Mouse (Mus musculus): ENCODE data around the gene Mtfr2. TPM values are rescaled to one million over a fixed set of nuclear protein-coding genes. Genes with fewer than 3 reads are reported as not detected.

Mtfr2 gene
- total RNA-seq, 2 experiments from 2014 or later, result 7.7 to 32.5 TPM

- ATAC-seq (replicated peaks; ENCODE audit: low FRiP score, low TSS enrichment, poor library complexity, severe bottlenecking), result no peak
Measured at GRCm38 (mm10) chr10:20372046-20372445, 24.5 kb downstream of the Mtfr2 start.

GRCm38 (mm10) chr10:20377621-20378020 is 30.1 kb downstream of the Mtfr2 start:
- no peak for ATAC-seq (replicated peaks; ENCODE audit: low FRiP score, low TSS enrichment, poor library complexity, severe bottlenecking)

- no peak for ATAC-seq (replicated peaks; ENCODE audit: low FRiP score, low TSS enrichment, poor library complexity, severe bottlenecking)
Measured at GRCm38 (mm10) chr10:20379071-20379735, 31.6 kb downstream of the Mtfr2 start.

GRCm38 (mm10) chr10:20380798-20381197 is 33.2 kb downstream of the Mtfr2 start:
- ATAC-seq (replicated peaks; ENCODE audit: low FRiP score, low TSS enrichment, poor library complexity, severe bottlenecking), result no peak

GRCm38 (mm10) chr10:20381352-20381751 is 33.8 kb downstream of the Mtfr2 start:
- no peak for ATAC-seq (replicated peaks; ENCODE audit: low FRiP score, low TSS enrichment, poor library complexity, severe bottlenecking)

GRCm38 (mm10) chr10:20382807-20383419 is 35.3 kb downstream of the Mtfr2 start:
- no peak for ATAC-seq (replicated peaks; ENCODE audit: low FRiP score, low TSS enrichment, poor library complexity, severe bottlenecking)

GRCm38 (mm10) chr10:20390568-20390967 is 43.0 kb downstream of the Mtfr2 start:
- ATAC-seq (replicated peaks; ENCODE audit: low FRiP score, low TSS enrichment, poor library complexity, severe bottlenecking), result no peak

GRCm38 (mm10) chr10:20394815-20395214 is 47.2 kb downstream of the Mtfr2 start:
- no peak for ATAC-seq (replicated peaks; ENCODE audit: low FRiP score, low TSS enrichment, poor library complexity, severe bottlenecking)

- no peak for ATAC-seq (replicated peaks; ENCODE audit: low FRiP score, low TSS enrichment, poor library complexity, severe bottlenecking)
Measured at GRCm38 (mm10) chr10:20395778-20396177, 48.2 kb downstream of the Mtfr2 start.

- no peak for ATAC-seq (replicated peaks; ENCODE audit: low FRiP score, low TSS enrichment, poor library complexity, severe bottlenecking)
Measured at GRCm38 (mm10) chr10:20398224-20398623, 50.7 kb downstream of the Mtfr2 start.

GRCm38 (mm10) chr10:20398641-20399390 is 51.2 kb downstream of the Mtfr2 start:
- no peak for ATAC-seq (replicated peaks; ENCODE audit: low FRiP score, low TSS enrichment, poor library complexity, severe bottlenecking)

- no peak for ATAC-seq (replicated peaks; ENCODE audit: low FRiP score, low TSS enrichment, poor library complexity, severe bottlenecking)
Measured at GRCm38 (mm10) chr10:20400406-20400805, 52.8 kb downstream of the Mtfr2 start.

GRCm38 (mm10) chr10:20402941-20403340 is 55.4 kb downstream of the Mtfr2 start:
- ATAC-seq (replicated peaks; ENCODE audit: low FRiP score, low TSS enrichment, poor library complexity, severe bottlenecking), result no peak

GRCm38 (mm10) chr10:20405471-20405870 is 57.9 kb downstream of the Mtfr2 start:
- ATAC-seq (replicated peaks; ENCODE audit: low FRiP score, low TSS enrichment, poor library complexity, severe bottlenecking), result peak; percentile 77

GRCm38 (mm10) chr10:20408336-20408735 is 60.8 kb downstream of the Mtfr2 start:
- ATAC-seq (replicated peaks; ENCODE audit: low FRiP score, low TSS enrichment, poor library complexity, severe bottlenecking), result no peak

- ATAC-seq (replicated peaks; ENCODE audit: low FRiP score, low TSS enrichment, poor library complexity, severe bottlenecking), result no peak
Measured at GRCm38 (mm10) chr10:20409181-20409580, 61.6 kb downstream of the Mtfr2 start.

Other genes starting within 250 kb of the Mtfr2 start
- 39.3 and 41.9 TPM in 2 replicates for gene Map7, start 199.3 kb upstream of the Mtfr2 start, total RNA-seq (2014; fragmentation: Nextera tagmentation)
- gene Map7, start 199.3 kb upstream of the Mtfr2 start, total RNA-seq (2017), result 58.8 and 64.9 TPM in 2 replicates
- gene Bclaf1, start 35.3 kb upstream of the Mtfr2 start, total RNA-seq (2014; fragmentation: Nextera tagmentation), result 292 and 335 TPM in 2 replicates
- gene Bclaf1, start 35.3 kb upstream of the Mtfr2 start, total RNA-seq (2017), result 857 and 878 TPM in 2 replicates